Mouse (Mus musculus) embryonic facial prominence, embryonic 14.5 days (tissue): Measurements from ENCODE around the gene Zan. TPM values are rescaled to one million over a fixed set of nuclear protein-coding genes. Genes with fewer than 3 reads are reported as not detected.
"Not testable (repeated sequence)": the region's sequence is repeated elsewhere in the genome, so short reads cannot be mapped to it uniquely, and the experiment has no call there.

Source experiments
- ATAC-seq: fragments of 200-750 bp; cut with Nextera tagmentation; 2 replicates; pipeline ENCODE4 v1.8.0; 2017; ENCODE audit warnings: low read depth, moderate number of reproducible peaks, moderate TSS enrichment
- DNase-seq: peaks from one replicate; pipeline ENCODE4 v3.0.0-alpha.2; 2015; ENCODE audit warnings: low spot score
- H3K27ac ChIP-seq: fragments of 300-500 bp; sonication (generic); replicated peaks from 2 replicates; pipeline ENCODE4 v1.5.1; 2014; ENCODE audit warnings: low read depth, mild to moderate bottlenecking, low read length, moderate library complexity
- H3K27me3 ChIP-seq: fragments of 300-500 bp; sonication (generic); replicated peaks from 2 replicates; pipeline ENCODE4 v1.6.1; 2014; ENCODE audit warnings: low read length; ENCODE audit not compliant: control insufficient read depth, insufficient read depth
- H3K36me3 ChIP-seq: fragments of 300-500 bp; sonication (generic); 2 replicates; pipeline ENCODE4 v1.6.1; 2014; ENCODE audit warnings: low read length, mixed read lengths; ENCODE audit not compliant: control insufficient read depth, insufficient read depth
- H3K4me1 ChIP-seq: fragments of 300-500 bp; sonication (generic); 2 replicates; pipeline ENCODE4 v1.6.1; 2014; ENCODE audit warnings: antibody characterized with exemption, low read length; ENCODE audit not compliant: control insufficient read depth, insufficient read depth
- H3K4me2 ChIP-seq: fragments of 300-500 bp; sonication (generic); 2 replicates; pipeline ENCODE4 v1.6.1; 2014; ENCODE audit warnings: low read depth, mild to moderate bottlenecking, low read length, moderate library complexity, mixed read lengths
- H3K4me3 ChIP-seq: fragments of 300-500 bp; sonication (generic); 2 replicates; pipeline ENCODE4 v1.5.1; 2014; ENCODE audit warnings: low read depth, mild to moderate bottlenecking, low read length
- H3K9ac ChIP-seq: fragments of 300-500 bp; sonication (generic); 2 replicates; pipeline ENCODE4 v1.6.1; 2014; ENCODE audit warnings: low read depth, mild to moderate bottlenecking, low read length, moderate library complexity, mixed read lengths
- H3K9me3 ChIP-seq: fragments of 300-500 bp; sonication (generic); 2 replicates; pipeline ENCODE4 v1.6.1; 2016; ENCODE audit warnings: low read length; ENCODE audit not compliant: control insufficient read depth
- WGBS: fragments of 180-500 bp; shearing (Covaris S2); extraction: QIAGEN DNeasy Blood & Tissue Kit; methylation state at CpG from one replicate; pipeline ENCODE4 v1.1.7; 2014; 5-methylcytosine and 5-hydroxymethylcytosine counted together
- polyA plus RNA-seq: library from polyadenylated mRNA; unstranded; fragments of >200 nt; fragmentation: Nextera tagmentation; extraction: Ambion mirVana; gene quantifications from 2 replicates; pipeline ENCODE4 v1.2.1, GENCODE M21; 2014

The Zan gene
- polyA plus RNA-seq, 1 experiment from 2014 or later: 0.26 TPM

DNA sequence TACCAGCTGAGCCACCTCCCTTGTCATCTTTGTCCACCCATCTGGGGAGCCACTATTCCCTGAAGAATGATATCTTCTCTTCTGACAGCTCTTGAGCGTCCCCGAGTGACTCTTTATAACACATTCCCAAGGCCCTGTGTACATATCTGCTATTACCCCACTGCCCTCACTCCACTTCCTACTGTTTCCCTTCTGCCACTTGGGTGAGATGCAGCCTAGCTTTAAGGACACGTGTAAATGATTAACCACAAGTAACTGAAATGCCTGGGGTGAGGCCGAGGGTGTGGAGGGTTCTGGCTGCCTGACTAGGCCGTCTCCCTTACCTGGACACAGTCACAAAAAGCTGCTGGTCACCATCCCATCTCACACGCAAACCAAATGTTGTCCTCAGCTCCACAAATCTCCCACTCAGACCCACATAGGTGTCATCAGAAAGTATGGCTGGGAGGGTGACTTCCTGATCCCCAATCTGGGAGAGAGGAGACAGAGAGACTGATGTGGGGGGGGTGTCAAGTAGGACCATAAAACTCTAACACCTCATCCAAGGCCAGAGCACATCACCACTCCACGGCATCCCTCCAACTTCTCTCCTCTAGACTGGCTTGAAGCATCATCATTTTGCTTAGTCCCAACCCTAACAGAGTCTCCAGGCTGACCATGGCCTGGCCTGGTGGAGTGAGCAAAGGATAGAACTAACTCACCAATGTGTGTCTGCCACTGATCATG is 20.8 kb downstream of the Zan start:
- ATAC-seq (no peak), DNase-seq (no peak)
- no peak overlapping the region for H3K4me2 ChIP-seq
- H3K9me3 ChIP-seq: no peaks in the 10 kb centered on the region
- no peaks in the 10 kb centered on the region for H3K27me3 ChIP-seq
- H3K4me1 ChIP-seq: no peaks in the 10 kb centered on the region
- H3K4me3 ChIP-seq: no peak overlapping the region
- no peaks in the 10 kb centered on the region for H3K36me3 ChIP-seq
- H3K9ac ChIP-seq: no peak overlapping the region
- WGBS: 52% methylated on average over 7 of the region's 7 CpGs
- no peak overlapping the region for H3K27ac ChIP-seq

DNA sequence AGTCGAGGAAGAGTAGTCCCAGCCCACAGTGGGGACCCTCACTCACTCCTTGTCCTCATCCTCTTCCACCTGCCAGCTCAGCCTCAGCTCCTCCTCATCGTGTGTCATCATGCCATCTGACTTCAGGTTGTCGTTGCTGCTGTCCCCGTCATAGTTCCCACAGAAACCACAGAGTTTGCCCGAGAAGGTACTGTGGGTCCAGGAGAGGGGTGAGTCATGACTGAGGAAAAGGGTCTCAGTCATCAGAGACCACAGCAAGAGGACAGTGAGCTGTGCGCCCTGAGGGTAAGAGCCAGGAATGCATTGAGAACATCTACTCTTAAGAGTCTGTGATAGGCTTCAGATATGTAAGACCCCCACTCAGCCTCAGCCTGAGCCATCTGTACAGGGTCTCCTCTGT is 21.7 kb downstream of the Zan start:
- WGBS: 86% methylated on average over 6 of the region's 6 CpGs
- no peak overlapping the region for H3K9ac ChIP-seq

DNA sequence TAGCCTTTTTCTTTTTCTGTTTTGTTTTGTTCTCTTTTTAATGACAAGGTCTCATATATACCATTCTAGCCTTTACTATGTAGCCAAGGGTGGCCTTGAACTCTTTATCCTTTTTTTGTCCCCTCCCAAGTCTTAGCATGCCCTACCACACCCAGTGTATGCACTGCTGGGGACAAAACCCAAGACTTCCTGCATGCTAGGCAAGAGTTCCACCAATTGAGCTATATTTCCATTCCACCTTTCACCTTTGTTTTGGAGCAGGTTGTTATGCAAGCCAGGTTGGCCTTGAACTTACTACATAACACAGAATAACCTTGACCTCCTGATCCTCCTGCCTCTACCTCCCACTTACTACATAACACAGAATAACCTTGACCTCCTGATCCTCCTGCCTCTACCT is 31.3 kb downstream of the Zan start:
- Histone ChIP-seq H3K27ac (no peak overlapping the region), H3K4me3 (no peak overlapping the region), H3K4me1 (no peaks in the 10 kb centered on the region), H3K9me3 (no peaks in the 10 kb centered on the region), H3K4me2 (no peak overlapping the region), H3K36me3 (no peaks in the 10 kb centered on the region), H3K9ac (no peak overlapping the region), H3K27me3 (no peaks in the 10 kb centered on the region)
- ATAC-seq: no peak
- DNase-seq: no peak

More for the DNA sequence above, 21.7 kb downstream of the Zan start:
- no peak overlapping the region for H3K4me3 ChIP-seq
- no peak overlapping the region for H3K4me2 ChIP-seq
- H3K4me1 ChIP-seq: no peaks in the 10 kb centered on the region
- no peaks in the 10 kb centered on the region for H3K27me3 ChIP-seq
- ATAC-seq (no peak), DNase-seq (no peak)
- H3K27ac ChIP-seq: no peak overlapping the region
- no peaks in the 10 kb centered on the region for H3K9me3 ChIP-seq
- H3K36me3 ChIP-seq: no peaks in the 10 kb centered on the region

- H3K9ac ChIP-seq: no peak overlapping the region
- WGBS: 74% methylated on average over 11 of the region's 11 CpGs
- no peaks in the 10 kb centered on the region for H3K36me3 ChIP-seq
- no peak for DNase-seq
- no peaks in the 10 kb centered on the region for H3K4me1 ChIP-seq
- no peak for ATAC-seq
- H3K4me3 ChIP-seq: no peak overlapping the region
- no peak overlapping the region for H3K27ac ChIP-seq
- no peak overlapping the region for H3K4me2 ChIP-seq
- no peaks in the 10 kb centered on the region for H3K9me3 ChIP-seq
- no peaks in the 10 kb centered on the region for H3K27me3 ChIP-seq
Measured at GRCm38 (mm10) chr5:137440216-137440855, 36.5 kb downstream of the Zan start.

DNA sequence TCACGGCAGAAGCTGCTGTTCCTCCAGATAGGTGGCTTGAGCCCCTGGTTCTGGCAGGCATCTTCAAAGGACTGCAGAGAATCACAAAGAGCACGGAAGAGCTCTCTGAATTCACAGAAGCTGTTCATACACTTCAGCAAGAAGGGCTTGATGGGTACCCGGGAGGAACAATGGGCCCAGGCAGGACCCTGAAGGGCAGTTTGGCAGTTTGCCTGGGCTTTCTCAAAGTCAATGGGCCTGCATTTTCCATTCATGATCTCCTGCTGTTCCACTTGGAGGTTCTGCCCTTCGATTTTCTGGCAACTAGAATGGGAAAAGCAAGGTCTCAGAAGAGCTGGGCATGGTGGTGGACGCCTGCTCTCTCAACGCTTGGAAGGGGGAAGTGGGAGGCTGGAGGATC is 43.0 kb downstream of the Zan start:
- ATAC-seq: no peak
- 65% methylated on average over 6 of the region's 6 CpGs for WGBS
- Histone ChIP-seq H3K4me1 (no peaks in the 10 kb centered on the region), H3K4me2 (no peak overlapping the region), H3K36me3 (no peaks in the 10 kb centered on the region), H3K9me3 (no peaks in the 10 kb centered on the region), H3K27ac (no peak overlapping the region), H3K4me3 (no peak overlapping the region), H3K27me3 (no peaks in the 10 kb centered on the region), H3K9ac (no peak overlapping the region)
- DNase-seq: peak; percentile 12

DNA sequence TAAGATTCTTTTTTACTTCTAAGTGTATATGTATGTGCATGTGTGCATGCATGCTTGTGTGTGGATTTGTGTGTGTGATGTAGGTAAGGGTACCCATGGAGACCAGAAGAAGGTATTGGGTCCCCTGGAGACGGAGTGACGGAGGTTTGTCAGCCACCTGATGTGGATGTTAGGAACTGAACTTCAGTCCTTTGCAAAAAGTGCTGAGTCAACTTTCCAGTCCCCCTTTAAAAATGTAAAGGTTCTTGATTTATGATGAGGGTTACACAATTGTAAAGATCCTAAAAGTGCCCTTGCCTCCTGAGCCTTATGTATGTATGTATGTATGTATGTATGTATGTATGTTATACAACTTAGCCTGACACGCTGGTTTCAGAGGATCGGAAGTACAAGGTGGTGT is 46.5 kb downstream of the Zan start:
- H3K27me3 ChIP-seq, H3K27ac ChIP-seq, H3K4me1 ChIP-seq, H3K36me3 ChIP-seq, H3K4me3 ChIP-seq, H3K4me2 ChIP-seq, H3K9ac ChIP-seq, H3K9me3 ChIP-seq, ATAC-seq, DNase-seq: not testable (repeated sequence)
- WGBS: 85% methylated on average over 4 of the region's 4 CpGs

- 54% methylated on average over 6 of the region's 6 CpGs for WGBS
- no peak overlapping the region for H3K4me3 ChIP-seq
- no peaks in the 10 kb centered on the region for H3K27me3 ChIP-seq
- DNase-seq (peak; percentile 34), ATAC-seq (no peak)
- H3K9me3 ChIP-seq: no peaks in the 10 kb centered on the region
- no peak overlapping the region for H3K9ac ChIP-seq
- no peak overlapping the region for H3K4me2 ChIP-seq
- peaks cover 7% of the 10 kb centered on the region; the same call in 1 of the 2 replicates for H3K4me1 ChIP-seq
- H3K36me3 ChIP-seq: no peaks in the 10 kb centered on the region
- no peak overlapping the region for H3K27ac ChIP-seq
Measured at GRCm38 (mm10) chr5:137425648-137426047, 51.2 kb downstream of the Zan start.

DNA sequence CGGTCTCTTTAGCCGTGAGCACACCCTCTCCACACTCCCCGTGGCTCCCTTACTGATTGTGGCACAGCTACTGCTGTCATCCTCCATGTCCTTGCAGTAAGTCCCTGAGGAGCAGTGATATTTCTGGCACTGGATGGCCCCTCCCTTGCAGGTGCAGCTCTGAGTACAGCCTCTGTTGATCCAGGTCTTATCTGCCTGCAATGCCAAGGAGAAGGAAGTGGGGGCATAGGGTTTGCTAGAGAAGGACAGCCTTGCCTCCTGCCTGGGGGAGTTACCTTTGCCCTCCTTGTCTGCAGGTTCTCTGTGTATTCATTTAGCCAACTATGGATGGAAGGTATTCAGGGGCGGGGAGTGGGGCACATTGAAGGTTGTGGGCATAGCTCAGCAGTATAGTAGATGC is 57.0 kb downstream of the Zan start:
- Histone ChIP-seq H3K4me2 (no peak overlapping the region), H3K9ac (no peak overlapping the region), H3K27ac (no peak overlapping the region), H3K4me1 (no peaks in the 10 kb centered on the region), H3K9me3 (no peaks in the 10 kb centered on the region), H3K4me3 (no peak overlapping the region), H3K27me3 (no peaks in the 10 kb centered on the region), H3K36me3 (no peaks in the 10 kb centered on the region)
- 82% methylated on average over 4 of the region's 4 CpGs for WGBS
- ATAC-seq (no peak), DNase-seq (no peak)

DNA sequence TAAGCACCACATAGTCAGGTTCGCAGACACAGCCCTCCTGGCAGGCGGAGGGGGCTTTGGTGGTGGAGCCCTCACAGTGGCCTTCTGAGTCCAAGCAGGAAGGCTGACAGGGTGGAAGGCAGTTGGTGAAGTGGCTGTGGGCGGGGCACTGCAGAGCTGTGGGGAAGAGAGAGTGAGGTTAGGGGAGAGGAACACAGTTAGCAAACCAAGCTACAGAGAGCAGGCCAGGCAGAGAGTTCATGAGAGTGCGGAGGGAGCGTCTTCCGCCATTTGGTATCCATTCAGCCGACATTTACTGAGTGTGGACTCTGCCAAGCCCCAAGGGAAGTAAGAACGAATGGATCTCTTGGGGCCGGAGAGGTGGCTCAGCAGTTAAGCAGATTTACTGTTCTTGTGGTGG is 57.8 kb downstream of the Zan start:
- Histone ChIP-seq H3K4me3 (no peak overlapping the region), H3K27me3 (no peaks in the 10 kb centered on the region), H3K9ac (no peak overlapping the region), H3K9me3 (no peaks in the 10 kb centered on the region), H3K27ac (no peak overlapping the region), H3K4me2 (no peak overlapping the region), H3K36me3 (no peaks in the 10 kb centered on the region), H3K4me1 (no peaks in the 10 kb centered on the region)
- ATAC-seq: no peak
- WGBS: 69% methylated on average over 9 of the region's 9 CpGs
- no peak for DNase-seq
